In genomic region chr11:79238398-79238752, GRCm38 (mm10) we compare ENCODE assay signal across 9 mouse cellular contexts. TPM values are rescaled to one million over a fixed set of nuclear protein-coding genes. Genes with fewer than 3 reads are reported as not detected.
A peak's percentile ranks its signal among the peaks of the same experiment; 100 is the strongest.
DNase-seq lines count a peak whose midpoint lies in the region; ATAC-seq lines count a peak whose summit lies in the region.
"Had no signal": no experiment of that assay in that cellular context is flagged by ENCODE, and none has a peak within 500 bp of the region (broad histone marks: within the 10 kb centered on the region; RNA-seq: fewer than 3 reads in every experiment).

No protein-coding gene starts in this region.

- peak; percentile 52; the same call in 1 of the 2 replicates for ATAC-seq in forebrain, embryonic 16.5 days
- ATAC-seq in kidney, embryonic 16.5 days (ENCODE audit: low FRiP score, low TSS enrichment): peak; percentile 78

- no peaks in the 10 kb centered on the region; the same call in 1 of the 2 replicates for H3K4me1 ChIP-seq in forebrain, embryonic 16.5 days (replicated peaks; ENCODE audit: control insufficient read depth, insufficient read depth, low read length)
- H3K4me1 ChIP-seq in kidney, embryonic 16.5 days (ENCODE audit: insufficient read depth, low read length): peaks cover 14% of the 10 kb centered on the region

- peaks cover 39% of the 10 kb centered on the region for H3K36me3 ChIP-seq in forebrain, embryonic 16.5 days (ENCODE audit: control insufficient read depth, insufficient read depth)
- H3K36me3 ChIP-seq in kidney, embryonic 16.5 days (ENCODE audit: insufficient read depth, low read length): peaks cover 48% of the 10 kb centered on the region

- H3K9ac ChIP-seq in forebrain, embryonic 16.5 days (replicated peaks; ENCODE audit: low read depth, low read length): no peak overlapping the region
- H3K9ac ChIP-seq in kidney, embryonic 16.5 days (replicated peaks; ENCODE audit: low read length): no peak overlapping the region

- H3K4me3 ChIP-seq in forebrain, embryonic 16.5 days (replicated peaks; ENCODE audit: low read length): no peak overlapping the region
- H3K4me3 ChIP-seq in kidney, embryonic 16.5 days (ENCODE audit: low read length): no peak overlapping the region

- H3K4me2 ChIP-seq in forebrain, embryonic 16.5 days (ENCODE audit: low read length): no peak overlapping the region
- no peak overlapping the region; the same call in 1 of the 2 replicates for H3K4me2 ChIP-seq in kidney, embryonic 16.5 days (replicated peaks; ENCODE audit: low read depth, low read length)

- 18% methylated on average over 1 of the region's 1 CpGs for WGBS in forebrain, embryonic 16.5 days
- 5% methylated on average over 1 of the region's 1 CpGs for WGBS in kidney, embryonic 16.5 days

- peak overlapping the region; percentile 48; the same call in 1 of the 2 replicates for H3K27ac ChIP-seq in forebrain, embryonic 16.5 days (ENCODE audit: low read length)
- H3K27ac ChIP-seq in kidney, embryonic 16.5 days (ENCODE audit: low read length): peak overlapping the region; percentile 93

- DNase-seq in left cerebral cortex, postnatal 4 days: peak; percentile 19
- DNase-seq in left cerebral cortex, adult 11 months (ENCODE audit: low spot score): no peak
- peak; percentile 69 for DNase-seq in retina, embryonic 14.5 days (ENCODE audit: low spot score)
- DNase-seq in frontal cortex, postnatal 25 days (ENCODE audit: low spot score in 2 of 2): no peak
- no peak for DNase-seq in layer of hippocampus, postnatal 36 days
- DNase-seq in thymus, postnatal 14 days: no peak

- 0 out of 2 replicates have a peak, but pooled peaks cover 4% of the 10 kb centered on the region for H3K9me3 ChIP-seq in forebrain, embryonic 16.5 days (ENCODE audit: control insufficient read depth, low read length)
- H3K9me3 ChIP-seq in kidney, embryonic 16.5 days (ENCODE audit: low read length): peaks cover 12% of the 10 kb centered on the region

- intact Hi-C loops in left cerebral cortex, postnatal 4 days (cut with DNase I): no loop called here

- no peaks in the 10 kb centered on the region for H3K27me3 ChIP-seq in forebrain, embryonic 16.5 days (replicated peaks; ENCODE audit: control insufficient read depth, insufficient read depth, low read length)
- no peaks in the 10 kb centered on the region for H3K27me3 ChIP-seq in kidney, embryonic 16.5 days (ENCODE audit: insufficient read depth, low read length)

RNA-seq across cellular contexts. Expression of gene Wsb1, which starts 16.1 kb away (rescaled TPM):
- total RNA-seq in left cerebral cortex, postnatal 4 days (2021): 100 to 1,000 TPM; 154 to 166 TPM
- 505 and 535 TPM in 2 replicates for polyA plus RNA-seq in forebrain, embryonic 16.5 days (2015; fragmentation: Nextera tagmentation; extraction: Ambion mirVana)
- 366 and 377 TPM in 2 replicates for polyA plus RNA-seq in kidney, embryonic 16.5 days (2015; fragmentation: Nextera tagmentation; extraction: Ambion mirVana)
- total RNA-seq in layer of hippocampus, postnatal 36 days (2021): 10 to 100 TPM; 77.1 to 81.3 TPM

RNA-seq across cellular contexts. Expression of gene Gm9964, which starts 58.3 kb away (rescaled TPM):
- under 1 TPM in 1 of 2 experiments, not detected in 1; 0.52 TPM for total RNA-seq in left cerebral cortex, postnatal 4 days (2021)
- not detected in 2 replicates for polyA plus RNA-seq in forebrain, embryonic 16.5 days (2015; fragmentation: Nextera tagmentation; extraction: Ambion mirVana)
- polyA plus RNA-seq in kidney, embryonic 16.5 days (2015; fragmentation: Nextera tagmentation; extraction: Ambion mirVana): not detected in 2 replicates
- under 1 TPM in 1 of 2 experiments, not detected in 1; 0.50 TPM for total RNA-seq in layer of hippocampus, postnatal 36 days (2021)
- total RNA-seq: heart, postnatal 36 days had no signal

Comparison
In these comparisons a context has a peak if more than half of its experiments do, and no peak if none do; other contexts are left out.
1. DNase-seq: peak in left cerebral cortex, postnatal 4 days (single experiment) and retina, embryonic 14.5 days (single experiment); none in left cerebral cortex, adult 11 months (single experiment), frontal cortex, postnatal 25 days (0 of 2), layer of hippocampus, postnatal 36 days (0 of 2) and thymus, postnatal 14 days (single experiment).